Mouse (Mus musculus): ENCODE measurements around the gene Utp20. TPM values are rescaled to one million over a fixed set of nuclear protein-coding genes. Genes with fewer than 3 reads are reported as not detected.
"Not testable (repeated sequence)": the region's sequence is repeated elsewhere in the genome, so short reads cannot be mapped to it uniquely, and the experiment has no call there.

Utp20 gene
- polyA plus RNA-seq, 1 experiment from 2014 or later: 11.0 TPM

DNA sequence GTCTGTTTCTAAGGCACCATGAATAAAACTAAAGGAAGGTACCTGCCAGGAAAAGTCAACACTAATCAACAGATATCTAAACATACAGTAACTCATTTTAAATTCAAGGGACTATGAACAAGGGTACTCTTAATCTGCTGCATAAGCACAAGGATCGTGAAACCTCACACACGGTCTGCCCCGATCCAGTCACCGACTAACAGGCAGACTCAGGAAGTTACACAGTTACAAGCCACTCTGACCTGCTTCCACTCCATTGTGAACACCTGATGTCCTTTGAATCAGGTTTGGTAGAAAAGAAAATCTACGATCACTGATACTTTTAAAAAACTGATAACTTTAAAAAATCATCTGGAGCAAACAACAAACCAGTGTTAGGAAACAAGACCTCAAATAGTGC lies 42.7 kb downstream of the Utp20 start:
- Histone ChIP-seq H3K36me3 (ENCODE audit: control insufficient read depth, insufficient read depth, low read length) (peaks cover 58% of the 10 kb centered on the region), H3K4me3 (ENCODE audit: control insufficient read depth in 1 of 2, insufficient read depth in 1 of 2, low read depth in 1 of 2, low read length in 2 of 2) (no peak overlapping the region), H3K9me3 (ENCODE audit: control insufficient read depth, low read length) (no peaks in the 10 kb centered on the region), H3K4me2 (ENCODE audit: low read length) (no peak overlapping the region), H3K9ac (ENCODE audit: low read length) (no peak overlapping the region), H3K4me1 (ENCODE audit: control insufficient read depth in 2 of 2, insufficient read depth in 2 of 2, low read length in 2 of 2) (no peaks in the 10 kb centered on the region), H3K27ac (replicated peaks in 1 of 2; ENCODE audit: control insufficient read depth in 1 of 2, insufficient read depth in 1 of 2, low read depth in 2 of 2, low read length in 2 of 2) (no peak overlapping the region), H3K27me3 (ENCODE audit: control insufficient read depth, insufficient read depth, low read length) (no peaks in the 10 kb centered on the region)
- ATAC-seq (ENCODE audit: insufficient number of reproducible peaks, insufficient read depth, low FRiP score, low read depth): no peak
- 93% methylated on average over 5 of the region's 5 CpGs for WGBS

DNA sequence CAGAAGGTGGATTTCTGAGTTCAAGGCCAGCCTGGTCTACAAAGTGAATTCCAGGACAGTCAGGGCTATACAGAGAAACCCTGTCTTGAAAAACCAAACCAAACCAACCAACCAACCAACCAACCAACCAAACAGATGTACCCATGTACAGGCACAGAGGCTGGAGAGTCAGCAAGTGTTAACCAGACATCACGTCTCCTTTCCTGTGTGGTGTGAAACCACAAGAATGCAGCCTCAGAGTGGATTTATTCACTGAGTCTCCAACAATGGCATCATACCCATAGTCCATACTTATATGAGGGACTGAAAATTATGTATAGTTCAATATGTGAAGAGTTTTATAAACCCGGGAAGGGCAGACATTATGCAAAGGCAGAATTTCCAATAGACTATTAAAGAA lies 43.5 kb downstream of the Utp20 start:
- not testable (repeated sequence) for ATAC-seq (ENCODE audit: insufficient number of reproducible peaks, insufficient read depth, low FRiP score, low read depth); H3K27me3 ChIP-seq (ENCODE audit: control insufficient read depth, insufficient read depth, low read length); H3K4me1 ChIP-seq (ENCODE audit: control insufficient read depth in 2 of 2, insufficient read depth in 2 of 2, low read length in 2 of 2); H3K27ac ChIP-seq (replicated peaks in 1 of 2; ENCODE audit: control insufficient read depth in 1 of 2, insufficient read depth in 1 of 2, low read depth in 2 of 2, low read length in 2 of 2); H3K4me3 ChIP-seq (ENCODE audit: control insufficient read depth in 1 of 2, insufficient read depth in 1 of 2, low read depth in 1 of 2, low read length in 2 of 2); H3K9me3 ChIP-seq (ENCODE audit: control insufficient read depth, low read length); H3K9ac ChIP-seq (ENCODE audit: low read length); H3K4me2 ChIP-seq (ENCODE audit: low read length)
- H3K36me3 ChIP-seq (ENCODE audit: control insufficient read depth, insufficient read depth, low read length): peaks cover 54% of the 10 kb centered on the region
- 86% methylated on average over 2 of the region's 2 CpGs for WGBS

DNA sequence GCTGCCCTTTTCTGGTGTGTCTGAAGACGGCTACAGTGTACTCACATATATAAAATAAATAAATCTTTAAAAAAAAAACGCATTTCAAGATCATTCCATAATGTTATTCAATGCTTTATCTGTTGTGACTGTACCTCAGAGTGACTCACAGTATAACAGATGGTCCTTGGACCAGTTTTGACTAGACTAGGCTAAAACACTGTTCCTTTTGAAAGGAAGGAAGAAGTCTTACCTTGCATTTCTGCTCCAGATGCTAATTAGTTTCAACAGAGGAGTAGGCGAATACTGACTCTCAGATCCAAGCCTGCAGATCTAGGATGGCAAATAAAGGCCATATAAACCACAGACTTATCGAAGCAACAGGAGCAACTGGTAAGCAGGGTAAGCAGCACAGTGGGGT lies 45.9 kb downstream of the Utp20 start:
- no peaks in the 10 kb centered on the region for H3K4me1 ChIP-seq (ENCODE audit: control insufficient read depth in 2 of 2, insufficient read depth in 2 of 2, low read length in 2 of 2)
- no peak overlapping the region for H3K4me2 ChIP-seq (ENCODE audit: low read length)
- H3K9me3 ChIP-seq (ENCODE audit: control insufficient read depth, low read length): no peaks in the 10 kb centered on the region
- no peak overlapping the region for H3K4me3 ChIP-seq (ENCODE audit: control insufficient read depth in 1 of 2, insufficient read depth in 1 of 2, low read depth in 1 of 2, low read length in 2 of 2)
- peaks cover 52% of the 10 kb centered on the region for H3K36me3 ChIP-seq (ENCODE audit: control insufficient read depth, insufficient read depth, low read length)
- no peaks in the 10 kb centered on the region for H3K27me3 ChIP-seq (ENCODE audit: control insufficient read depth, insufficient read depth, low read length)
- no peak for ATAC-seq (ENCODE audit: insufficient number of reproducible peaks, insufficient read depth, low FRiP score, low read depth)
- WGBS: 79% methylated on average over 4 of the region's 4 CpGs
- H3K27ac ChIP-seq (replicated peaks in 1 of 2; ENCODE audit: control insufficient read depth in 1 of 2, insufficient read depth in 1 of 2, low read depth in 2 of 2, low read length in 2 of 2): no peak overlapping the region
- H3K9ac ChIP-seq (ENCODE audit: low read length): no peak overlapping the region

DNA sequence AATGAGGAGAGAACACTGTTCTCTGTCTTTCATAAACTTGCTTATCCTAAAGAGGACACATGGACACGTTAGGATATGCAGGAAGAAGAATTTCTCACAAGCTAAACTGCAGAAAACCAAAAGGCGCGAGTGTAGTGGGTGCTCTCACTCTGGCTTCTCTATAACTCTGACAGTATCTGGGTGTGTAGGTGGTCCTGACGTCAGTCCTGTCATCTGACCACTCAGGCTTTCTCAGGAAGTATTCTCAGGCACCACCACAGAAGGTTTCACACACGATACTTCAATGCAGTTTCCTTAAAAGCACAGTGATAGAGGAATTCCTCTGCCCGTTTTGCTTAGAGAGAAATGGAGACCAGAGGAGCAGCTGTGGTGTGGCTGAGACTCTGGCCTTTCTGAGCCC lies 50.4 kb downstream of the Utp20 start:
- H3K36me3 ChIP-seq (ENCODE audit: control insufficient read depth, insufficient read depth, low read length): peaks cover 70% of the 10 kb centered on the region
- no peak overlapping the region for H3K9ac ChIP-seq (ENCODE audit: low read length)
- no peaks in the 10 kb centered on the region for H3K4me1 ChIP-seq (ENCODE audit: control insufficient read depth in 2 of 2, insufficient read depth in 2 of 2, low read length in 2 of 2)
- WGBS: 76% methylated on average over 6 of the region's 6 CpGs
- no peak overlapping the region for H3K27ac ChIP-seq (replicated peaks in 1 of 2; ENCODE audit: control insufficient read depth in 1 of 2, insufficient read depth in 1 of 2, low read depth in 2 of 2, low read length in 2 of 2)
- ATAC-seq (ENCODE audit: insufficient number of reproducible peaks, insufficient read depth, low FRiP score, low read depth): no peak
- H3K9me3 ChIP-seq (ENCODE audit: control insufficient read depth, low read length): no peaks in the 10 kb centered on the region
- H3K4me2 ChIP-seq (ENCODE audit: low read length): no peak overlapping the region
- H3K27me3 ChIP-seq (ENCODE audit: control insufficient read depth, insufficient read depth, low read length): no peaks in the 10 kb centered on the region
- H3K4me3 ChIP-seq (ENCODE audit: control insufficient read depth in 1 of 2, insufficient read depth in 1 of 2, low read depth in 1 of 2, low read length in 2 of 2): no peak overlapping the region

DNA sequence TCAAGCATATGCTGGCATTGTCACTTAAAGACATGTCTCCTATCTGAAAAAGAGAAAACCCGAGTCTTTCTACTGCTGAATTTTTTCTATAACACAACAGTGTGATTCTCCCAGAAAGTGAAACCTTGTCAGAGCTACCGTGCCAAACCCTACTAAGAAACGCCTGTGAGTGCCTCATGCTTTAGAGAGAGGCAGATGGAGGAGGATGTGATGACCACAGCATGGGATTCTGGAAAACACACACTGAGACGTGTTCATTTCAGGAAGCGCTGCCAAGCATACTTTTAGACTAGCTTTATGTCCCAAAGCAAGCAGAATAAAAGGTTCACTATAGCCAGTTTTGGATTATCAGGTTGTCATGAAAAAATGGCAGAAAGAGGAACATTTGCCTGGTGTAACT lies 53.6 kb downstream of the Utp20 start:
- H3K27me3 ChIP-seq (ENCODE audit: control insufficient read depth, insufficient read depth, low read length); H3K9ac ChIP-seq (ENCODE audit: low read length); ATAC-seq (ENCODE audit: insufficient number of reproducible peaks, insufficient read depth, low FRiP score, low read depth); H3K9me3 ChIP-seq (ENCODE audit: control insufficient read depth, low read length); H3K4me2 ChIP-seq (ENCODE audit: low read length); H3K4me1 ChIP-seq (ENCODE audit: control insufficient read depth in 2 of 2, insufficient read depth in 2 of 2, low read length in 2 of 2); H3K4me3 ChIP-seq (ENCODE audit: control insufficient read depth in 1 of 2, insufficient read depth in 1 of 2, low read depth in 1 of 2, low read length in 2 of 2); H3K27ac ChIP-seq (replicated peaks in 1 of 2; ENCODE audit: control insufficient read depth in 1 of 2, insufficient read depth in 1 of 2, low read depth in 2 of 2, low read length in 2 of 2): not testable (repeated sequence)
- WGBS: 85% methylated on average over 5 of the region's 5 CpGs
- peaks cover 87% of the 10 kb centered on the region for H3K36me3 ChIP-seq (ENCODE audit: control insufficient read depth, insufficient read depth, low read length)

DNA sequence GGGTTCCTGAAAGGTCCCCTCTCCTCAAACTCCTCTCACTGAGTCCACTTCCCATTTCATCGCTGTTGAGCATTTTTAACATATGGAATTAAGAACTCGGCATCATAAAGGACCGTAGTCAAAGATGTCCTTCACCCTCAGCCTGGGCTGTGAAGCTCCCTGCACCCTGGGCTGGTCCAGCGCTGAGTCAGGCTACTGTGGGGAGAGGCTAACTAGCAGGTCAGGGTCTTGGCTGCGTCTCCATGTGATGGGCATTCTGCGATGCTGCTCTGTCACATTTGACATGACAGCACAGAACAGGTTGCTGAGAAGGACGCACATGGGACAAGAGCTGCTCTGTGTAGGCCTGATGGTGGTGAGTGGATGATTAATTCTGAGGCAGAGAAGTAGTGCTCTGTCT lies 56.9 kb downstream of the Utp20 start:
- Histone ChIP-seq H3K27me3 (ENCODE audit: control insufficient read depth, insufficient read depth, low read length) (no peaks in the 10 kb centered on the region), H3K9ac (ENCODE audit: low read length) (no peak overlapping the region), H3K4me2 (ENCODE audit: low read length) (no peak overlapping the region), H3K9me3 (ENCODE audit: control insufficient read depth, low read length) (no peaks in the 10 kb centered on the region), H3K4me1 (ENCODE audit: control insufficient read depth in 2 of 2, insufficient read depth in 2 of 2, low read length in 2 of 2) (no peaks in the 10 kb centered on the region), H3K36me3 (ENCODE audit: control insufficient read depth, insufficient read depth, low read length) (peaks cover 90% of the 10 kb centered on the region), H3K27ac (replicated peaks in 1 of 2; ENCODE audit: control insufficient read depth in 1 of 2, insufficient read depth in 1 of 2, low read depth in 2 of 2, low read length in 2 of 2) (no peak overlapping the region), H3K4me3 (ENCODE audit: control insufficient read depth in 1 of 2, insufficient read depth in 1 of 2, low read depth in 1 of 2, low read length in 2 of 2) (no peak overlapping the region)
- no peak for ATAC-seq (ENCODE audit: insufficient number of reproducible peaks, insufficient read depth, low FRiP score, low read depth)
- 90% methylated on average over 7 of the region's 7 CpGs for WGBS

DNA sequence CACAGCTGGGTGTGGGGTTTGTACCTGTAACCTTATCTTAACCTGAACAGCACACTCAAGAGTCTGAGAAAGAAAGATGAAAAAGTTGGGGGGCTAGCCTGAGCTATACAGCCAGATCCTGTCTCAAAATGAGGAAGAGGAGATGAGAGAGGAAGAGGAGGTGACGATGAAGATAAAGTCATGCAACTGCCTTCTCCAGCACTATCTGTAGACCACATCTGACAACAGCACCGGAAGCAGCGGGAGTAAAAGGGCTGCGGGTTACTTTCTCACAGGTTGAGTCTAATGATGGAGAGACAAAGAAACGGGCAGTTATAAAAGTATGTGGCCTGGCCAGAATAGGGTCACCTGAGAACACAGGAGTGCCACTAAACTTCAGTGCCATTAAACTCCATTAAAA lies 57.6 kb downstream of the Utp20 start:
- peaks cover 92% of the 10 kb centered on the region for H3K36me3 ChIP-seq (ENCODE audit: control insufficient read depth, insufficient read depth, low read length)
- no peak overlapping the region for H3K4me2 ChIP-seq (ENCODE audit: low read length)
- no peaks in the 10 kb centered on the region for H3K9me3 ChIP-seq (ENCODE audit: control insufficient read depth, low read length)
- no peak overlapping the region for H3K4me3 ChIP-seq (ENCODE audit: control insufficient read depth in 1 of 2, insufficient read depth in 1 of 2, low read depth in 1 of 2, low read length in 2 of 2)
- 91% methylated on average over 5 of the region's 5 CpGs for WGBS
- ATAC-seq (ENCODE audit: insufficient number of reproducible peaks, insufficient read depth, low FRiP score, low read depth): no peak
- no peaks in the 10 kb centered on the region for H3K4me1 ChIP-seq (ENCODE audit: control insufficient read depth in 2 of 2, insufficient read depth in 2 of 2, low read length in 2 of 2)
- no peak overlapping the region for H3K9ac ChIP-seq (ENCODE audit: low read length)
- H3K27ac ChIP-seq (replicated peaks in 1 of 2; ENCODE audit: control insufficient read depth in 1 of 2, insufficient read depth in 1 of 2, low read depth in 2 of 2, low read length in 2 of 2): no peak overlapping the region
- no peaks in the 10 kb centered on the region for H3K27me3 ChIP-seq (ENCODE audit: control insufficient read depth, insufficient read depth, low read length)

DNA sequence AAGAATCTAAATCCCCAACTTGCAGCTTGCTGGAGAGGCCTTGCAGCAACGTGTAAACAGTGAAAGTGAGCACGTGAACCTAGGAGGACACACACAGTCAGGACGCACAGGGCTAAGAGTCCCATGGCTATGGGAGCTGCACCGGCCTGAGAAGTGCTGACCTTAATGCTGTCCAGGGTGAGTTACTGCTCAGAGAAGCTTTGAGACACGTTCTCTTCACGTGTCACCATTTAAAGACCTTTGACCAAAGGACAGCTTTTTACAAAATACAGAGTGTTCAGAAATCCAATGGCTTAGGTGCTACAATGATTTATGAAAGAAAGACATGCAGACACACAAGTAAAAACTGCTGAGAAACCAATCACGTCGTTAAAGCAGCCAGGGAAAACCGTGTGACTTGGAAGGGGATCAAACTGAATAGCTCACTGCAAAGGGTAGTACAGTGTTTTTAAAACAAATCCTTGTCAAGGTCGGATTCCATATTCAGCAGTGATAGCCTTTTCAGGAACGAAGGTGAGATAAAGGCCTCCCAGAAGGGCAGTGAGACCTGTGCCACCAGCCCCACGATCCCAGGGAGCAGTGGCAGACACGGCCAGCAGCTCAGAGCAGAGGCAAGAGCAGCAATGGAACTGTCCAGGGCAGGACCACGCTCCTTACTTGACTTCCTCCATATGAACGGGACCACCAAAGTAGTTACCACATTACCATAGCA lies 61.0 kb downstream of the Utp20 start:
- Histone ChIP-seq H3K9ac (ENCODE audit: low read length) (no peak overlapping the region), H3K4me3 (ENCODE audit: control insufficient read depth in 1 of 2, insufficient read depth in 1 of 2, low read depth in 1 of 2, low read length in 2 of 2) (no peak overlapping the region), H3K36me3 (ENCODE audit: control insufficient read depth, insufficient read depth, low read length) (peaks cover 94% of the 10 kb centered on the region), H3K27ac (replicated peaks in 1 of 2; ENCODE audit: control insufficient read depth in 1 of 2, insufficient read depth in 1 of 2, low read depth in 2 of 2, low read length in 2 of 2) (no peak overlapping the region), H3K9me3 (ENCODE audit: control insufficient read depth, low read length) (no peaks in the 10 kb centered on the region), H3K4me2 (ENCODE audit: low read length) (no peak overlapping the region), H3K4me1 (ENCODE audit: control insufficient read depth in 2 of 2, insufficient read depth in 2 of 2, low read length in 2 of 2) (no peaks in the 10 kb centered on the region), H3K27me3 (ENCODE audit: control insufficient read depth, insufficient read depth, low read length) (no peaks in the 10 kb centered on the region)
- ATAC-seq (ENCODE audit: insufficient number of reproducible peaks, insufficient read depth, low FRiP score, low read depth): no peak
- WGBS: 68% methylated on average over 15 of the region's 15 CpGs
